Mouse (Mus musculus): ENCODE data around the gene Trpm8.

- TF ChIP-seq POLR2AphosphoS2 (IDR thresholded peaks at IDR 0.05; ENCODE audit: insufficient read length, low read depth) (no peak), POLR2A (IDR thresholded peaks at IDR 0.05; ENCODE audit: insufficient read length, low read depth) (no peak), MYOD1 (IDR thresholded peaks at IDR 0.05; ENCODE audit: control insufficient read depth in 1 of 3, insufficient read length in 2 of 3, low read depth in 2 of 3) (no peak), E2F4 (IDR thresholded peaks at IDR 0.05; ENCODE audit: insufficient read depth) (no peak), REST (IDR thresholded peaks at IDR 0.05; ENCODE audit: insufficient read depth, insufficient read length) (no peak), SRF (IDR thresholded peaks at IDR 0.05; ENCODE audit: control insufficient read depth, insufficient read length, low read depth) (no peak), TCF3 (IDR thresholded peaks at IDR 0.05; ENCODE audit: insufficient read length, low read depth) (no peak), TCF12 (IDR thresholded peaks at IDR 0.05; ENCODE audit: insufficient read depth, poor library complexity, severe bottlenecking) (no peak), USF1 (IDR thresholded peaks at IDR 0.05; ENCODE audit: low read depth) (no peak), MAX (IDR thresholded peaks at IDR 0.05; ENCODE audit: low read depth) (no peak)
These were observed 31.1 kb upstream of the Trpm8 start for GRCm38 (mm10) chr1:88246386-88246785.
